Mouse (Mus musculus): ENCODE results near the gene Arhgef11. TPM values are rescaled to one million over a fixed set of nuclear protein-coding genes. Genes with fewer than 3 reads are reported as not detected.

Gene Arhgef11
- polyA plus RNA-seq, 1 experiment from 2014 or later = 17.5 TPM

GRCm38 (mm10) chr3:87646174-87646573, 28.8 kb downstream of the Arhgef11 start:
- Histone ChIP-seq H3K9ac (replicated peaks; ENCODE audit: low read depth, low read length) (no peak overlapping the region), H3K4me3 (ENCODE audit: low read depth, low read length) (no peak overlapping the region), H3K9me3 (ENCODE audit: control insufficient read depth, low read depth, low read length) (no peaks in the 10 kb centered on the region), H3K4me1 (ENCODE audit: control insufficient read depth, insufficient read depth, low read length) (no peaks in the 10 kb centered on the region), H3K27me3 (ENCODE audit: control insufficient read depth, insufficient read depth, low read length) (no peaks in the 10 kb centered on the region), H3K36me3 (ENCODE audit: control insufficient read depth, insufficient read depth, low read length) (no peaks in the 10 kb centered on the region), H3K4me2 (replicated peaks; ENCODE audit: low read depth, low read length) (no peak overlapping the region), H3K27ac (ENCODE audit: low read length) (no peak overlapping the region)
- 98% methylated on average over 1 of the region's 1 CpGs for WGBS
- no peak for ATAC-seq (ENCODE audit: insufficient number of reproducible peaks, insufficient read depth, low FRiP score, low read depth)

GRCm38 (mm10) chr3:87649063-87649462, 31.7 kb downstream of the Arhgef11 start:
- Histone ChIP-seq H3K4me1 (ENCODE audit: control insufficient read depth, insufficient read depth, low read length) (no peaks in the 10 kb centered on the region), H3K9me3 (ENCODE audit: control insufficient read depth, low read depth, low read length) (no peaks in the 10 kb centered on the region), H3K36me3 (ENCODE audit: control insufficient read depth, insufficient read depth, low read length) (no peaks in the 10 kb centered on the region), H3K4me3 (ENCODE audit: low read depth, low read length) (no peak overlapping the region), H3K27ac (ENCODE audit: low read length) (no peak overlapping the region), H3K4me2 (replicated peaks; ENCODE audit: low read depth, low read length) (no peak overlapping the region), H3K9ac (replicated peaks; ENCODE audit: low read depth, low read length) (no peak overlapping the region), H3K27me3 (ENCODE audit: control insufficient read depth, insufficient read depth, low read length) (no peaks in the 10 kb centered on the region)
- 79% methylated on average over 3 of the region's 3 CpGs for WGBS
- no peak for ATAC-seq (ENCODE audit: insufficient number of reproducible peaks, insufficient read depth, low FRiP score, low read depth)

GRCm38 (mm10) chr3:87658348-87658747, 41.0 kb downstream of the Arhgef11 start:
- ATAC-seq (ENCODE audit: insufficient number of reproducible peaks, insufficient read depth, low FRiP score, low read depth) = no peak
- Histone ChIP-seq H3K27ac (ENCODE audit: low read length) (no peak overlapping the region), H3K4me3 (ENCODE audit: low read depth, low read length) (no peak overlapping the region), H3K4me2 (replicated peaks; ENCODE audit: low read depth, low read length) (no peak overlapping the region), H3K27me3 (ENCODE audit: control insufficient read depth, insufficient read depth, low read length) (no peaks in the 10 kb centered on the region), H3K9me3 (ENCODE audit: control insufficient read depth, low read depth, low read length) (no peaks in the 10 kb centered on the region), H3K36me3 (ENCODE audit: control insufficient read depth, insufficient read depth, low read length) (no peaks in the 10 kb centered on the region), H3K4me1 (ENCODE audit: control insufficient read depth, insufficient read depth, low read length) (no peaks in the 10 kb centered on the region), H3K9ac (replicated peaks; ENCODE audit: low read depth, low read length) (no peak overlapping the region)
- WGBS = 71% methylated on average over 2 of the region's 2 CpGs

- Histone ChIP-seq H3K9me3 (ENCODE audit: control insufficient read depth, low read depth, low read length) (no peaks in the 10 kb centered on the region), H3K27me3 (ENCODE audit: control insufficient read depth, insufficient read depth, low read length) (no peaks in the 10 kb centered on the region), H3K27ac (ENCODE audit: low read length) (no peak overlapping the region), H3K4me3 (ENCODE audit: low read depth, low read length) (no peak overlapping the region), H3K9ac (replicated peaks; ENCODE audit: low read depth, low read length) (no peak overlapping the region), H3K36me3 (ENCODE audit: control insufficient read depth, insufficient read depth, low read length) (no peaks in the 10 kb centered on the region), H3K4me2 (replicated peaks; ENCODE audit: low read depth, low read length) (no peak overlapping the region), H3K4me1 (ENCODE audit: control insufficient read depth, insufficient read depth, low read length) (no peaks in the 10 kb centered on the region)
- WGBS = 85% methylated on average over 9 of the region's 9 CpGs
- ATAC-seq (ENCODE audit: insufficient number of reproducible peaks, insufficient read depth, low FRiP score, low read depth) = no peak
These were observed 42.5 kb downstream of the Arhgef11 start for GRCm38 (mm10) chr3:87659692-87660429.

- ATAC-seq (ENCODE audit: insufficient number of reproducible peaks, insufficient read depth, low FRiP score, low read depth) = no peak
- no peaks in the 10 kb centered on the region for H3K4me1 ChIP-seq (ENCODE audit: control insufficient read depth, insufficient read depth, low read length)
- no peak overlapping the region for H3K9ac ChIP-seq (replicated peaks; ENCODE audit: low read depth, low read length)
- WGBS = 86% methylated on average over 4 of the region's 4 CpGs
- no peak overlapping the region for H3K4me2 ChIP-seq (replicated peaks; ENCODE audit: low read depth, low read length)
- no peak overlapping the region for H3K4me3 ChIP-seq (ENCODE audit: low read depth, low read length)
- no peaks in the 10 kb centered on the region for H3K9me3 ChIP-seq (ENCODE audit: control insufficient read depth, low read depth, low read length)
- no peak overlapping the region for H3K27ac ChIP-seq (ENCODE audit: low read length)
- no peaks in the 10 kb centered on the region for H3K27me3 ChIP-seq (ENCODE audit: control insufficient read depth, insufficient read depth, low read length)
- H3K36me3 ChIP-seq (ENCODE audit: control insufficient read depth, insufficient read depth, low read length) = no peaks in the 10 kb centered on the region
These were observed 43.1 kb downstream of the Arhgef11 start for GRCm38 (mm10) chr3:87660479-87660878.

GRCm38 (mm10) chr3:87661291-87661690, 43.9 kb downstream of the Arhgef11 start:
- no peak for ATAC-seq (ENCODE audit: insufficient number of reproducible peaks, insufficient read depth, low FRiP score, low read depth)
- H3K4me3 ChIP-seq (ENCODE audit: low read depth, low read length) = no peak overlapping the region
- H3K36me3 ChIP-seq (ENCODE audit: control insufficient read depth, insufficient read depth, low read length) = no peaks in the 10 kb centered on the region
- H3K9me3 ChIP-seq (ENCODE audit: control insufficient read depth, low read depth, low read length) = no peaks in the 10 kb centered on the region
- no peak overlapping the region for H3K9ac ChIP-seq (replicated peaks; ENCODE audit: low read depth, low read length)
- no peak overlapping the region for H3K27ac ChIP-seq (ENCODE audit: low read length)
- no peak overlapping the region for H3K4me2 ChIP-seq (replicated peaks; ENCODE audit: low read depth, low read length)
- 86% methylated on average over 1 of the region's 1 CpGs for WGBS
- H3K4me1 ChIP-seq (ENCODE audit: control insufficient read depth, insufficient read depth, low read length) = no peaks in the 10 kb centered on the region
- no peaks in the 10 kb centered on the region for H3K27me3 ChIP-seq (ENCODE audit: control insufficient read depth, insufficient read depth, low read length)

GRCm38 (mm10) chr3:87718525-87718924, 101.2 kb downstream of the Arhgef11 start:
- ATAC-seq (ENCODE audit: insufficient number of reproducible peaks, insufficient read depth, low FRiP score, low read depth) = no peak
- H3K9me3 ChIP-seq (ENCODE audit: control insufficient read depth, low read depth, low read length) = no peaks in the 10 kb centered on the region
- H3K4me2 ChIP-seq (replicated peaks; ENCODE audit: low read depth, low read length) = no peak overlapping the region
- H3K9ac ChIP-seq (replicated peaks; ENCODE audit: low read depth, low read length) = no peak overlapping the region
- no peak overlapping the region for H3K4me3 ChIP-seq (ENCODE audit: low read depth, low read length)
- no peak overlapping the region for H3K27ac ChIP-seq (ENCODE audit: low read length)
- H3K4me1 ChIP-seq (ENCODE audit: control insufficient read depth, insufficient read depth, low read length) = no peaks in the 10 kb centered on the region
- no peaks in the 10 kb centered on the region for H3K27me3 ChIP-seq (ENCODE audit: control insufficient read depth, insufficient read depth, low read length)
- H3K36me3 ChIP-seq (ENCODE audit: control insufficient read depth, insufficient read depth, low read length) = peaks cover 51% of the 10 kb centered on the region
- WGBS = 73% methylated on average over 2 of the region's 2 CpGs

- H3K4me3 ChIP-seq (ENCODE audit: low read depth, low read length) = no peak overlapping the region
- H3K27ac ChIP-seq (ENCODE audit: low read length) = no peak overlapping the region
- no peaks in the 10 kb centered on the region for H3K9me3 ChIP-seq (ENCODE audit: control insufficient read depth, low read depth, low read length)
- H3K27me3 ChIP-seq (ENCODE audit: control insufficient read depth, insufficient read depth, low read length) = no peaks in the 10 kb centered on the region
- H3K4me2 ChIP-seq (replicated peaks; ENCODE audit: low read depth, low read length) = no peak overlapping the region
- H3K9ac ChIP-seq (replicated peaks; ENCODE audit: low read depth, low read length) = no peak overlapping the region
- no peak for ATAC-seq (ENCODE audit: insufficient number of reproducible peaks, insufficient read depth, low FRiP score, low read depth)
- H3K36me3 ChIP-seq (ENCODE audit: control insufficient read depth, insufficient read depth, low read length) = peaks cover 66% of the 10 kb centered on the region
- WGBS = 45% methylated on average over 6 of the region's 6 CpGs
- H3K4me1 ChIP-seq (ENCODE audit: control insufficient read depth, insufficient read depth, low read length) = no peaks in the 10 kb centered on the region
These were observed 107.2 kb downstream of the Arhgef11 start for GRCm38 (mm10) chr3:87724556-87724955.
